Mouse (Mus musculus) testis, adult 2 months (tissue): ENCODE data around the gene Acot6.

Experiments
- CTCF ChIP-seq: fragments of 200-500 bp; IDR thresholded peaks from 2 replicates; pipeline ENCODE4 v1.5.1; 2012; ENCODE audit warnings: low read depth, mild to moderate bottlenecking, inconsistent platforms, low read length, moderate library complexity; ENCODE audit not compliant: control insufficient read depth, insufficient read depth, insufficient replicate concordance
- POLR2A ChIP-seq: fragments of 200-500 bp; IDR thresholded peaks from 2 replicates; pipeline ENCODE4 v1.6.1; 2012; ENCODE audit warnings: low read depth, mild to moderate bottlenecking, inconsistent platforms, low read length, moderate library complexity; ENCODE audit not compliant: control insufficient read depth

DNA sequence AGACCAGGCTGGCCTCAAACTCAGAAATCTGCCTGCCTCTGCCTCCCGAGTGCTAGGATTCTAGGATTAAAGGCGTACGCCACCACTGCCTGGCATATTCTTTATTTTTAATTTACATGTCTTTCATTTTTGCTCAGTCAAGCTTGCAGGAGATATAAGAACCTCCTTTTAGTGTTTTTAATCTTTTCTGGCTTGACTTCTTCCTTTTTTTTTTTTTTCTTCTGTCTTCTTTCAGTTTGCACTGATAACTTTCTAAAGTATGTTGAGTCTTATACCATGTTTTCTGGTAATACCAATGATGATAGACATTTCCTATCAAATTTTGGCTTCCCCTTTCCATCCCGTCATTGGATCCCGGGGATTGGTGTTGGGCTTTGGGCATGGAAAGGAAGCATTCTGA is 19.1 kb downstream of the Acot6 start:
- TF ChIP-seq CTCF (no peak), POLR2A (no peak)
